Mouse (Mus musculus): Measurements from ENCODE around the gene Eml3. TPM values are rescaled to one million over a fixed set of nuclear protein-coding genes. Genes with fewer than 3 reads are reported as not detected.
"Not testable (repeated sequence)": the region's sequence is repeated elsewhere in the genome, so short reads cannot be mapped to it uniquely, and the experiment has no call there.

Eml3 gene
- polyA plus RNA-seq, 1 experiment from 2014 or later, result 21.3 TPM

- DNase-seq (ENCODE audit: low spot score), result peak; percentile 55
- H3K27me3 ChIP-seq (ENCODE audit: insufficient read depth, poor library complexity, severe bottlenecking); H3K9me3 ChIP-seq: not testable (repeated sequence)
- WGBS, result 26% methylated on average over 21 of the region's 21 CpGs
- H3K27ac ChIP-seq, result peak overlapping the region; percentile 96
- peaks cover 53% of the 10 kb centered on the region for H3K36me3 ChIP-seq
- peak overlapping the region; percentile 92 for H3K4me3 ChIP-seq
- peaks cover 51% of the 10 kb centered on the region for H3K4me1 ChIP-seq (replicated peaks)
Measured at GRCm38 (mm10) chr19:8897211-8897864, 32.0 kb upstream of the Eml3 start.

- Histone ChIP-seq H3K9me3 (no peaks in the 10 kb centered on the region), H3K4me1 (replicated peaks) (peaks cover 47% of the 10 kb centered on the region), H3K4me3 (peak within 1 kb of the TSS; percentile 92), H3K36me3 (peaks cover 59% of the 10 kb centered on the region), H3K27ac (peak within 1 kb of the TSS; percentile 96), H3K27me3 (ENCODE audit: insufficient read depth, poor library complexity, severe bottlenecking) (no peaks in the 10 kb centered on the region)
- peak; percentile 96 for DNase-seq (ENCODE audit: low spot score)
- under 1% methylated on average over 53 of the region's 53 CpGs for WGBS
Measured at GRCm38 (mm10) chr19:8897865-8898495, 31.4 kb upstream of the Eml3 start, which contains the start of gene Ganab. Gene Ganab (plus strand): TSS chr19:8898071.

- Histone ChIP-seq H3K4me1 (replicated peaks) (peaks cover 43% of the 10 kb centered on the region), H3K9me3 (no peaks in the 10 kb centered on the region), H3K27ac (peak overlapping the region; percentile 96), H3K36me3 (peaks cover 65% of the 10 kb centered on the region), H3K4me3 (peak overlapping the region; percentile 92), H3K27me3 (ENCODE audit: insufficient read depth, poor library complexity, severe bottlenecking) (no peaks in the 10 kb centered on the region)
- DNase-seq (ENCODE audit: low spot score), result no peak
- WGBS, result 19% methylated on average over 13 of the region's 13 CpGs
Measured at GRCm38 (mm10) chr19:8898576-8898975, 30.8 kb upstream of the Eml3 start.

- H3K27me3 ChIP-seq (ENCODE audit: insufficient read depth, poor library complexity, severe bottlenecking), result no peaks in the 10 kb centered on the region
- peaks cover 38% of the 10 kb centered on the region for H3K4me1 ChIP-seq (replicated peaks)
- 78% methylated on average over 3 of the region's 3 CpGs for WGBS
- H3K9me3 ChIP-seq, result no peaks in the 10 kb centered on the region
- no peak for DNase-seq (ENCODE audit: low spot score)
- peaks cover 70% of the 10 kb centered on the region for H3K36me3 ChIP-seq
- H3K4me3 ChIP-seq, result peak overlapping the region; percentile 92
- peak overlapping the region; percentile 96; the same call in 1 of the 2 replicates for H3K27ac ChIP-seq
Measured at GRCm38 (mm10) chr19:8899079-8899478, 30.3 kb upstream of the Eml3 start.

GRCm38 (mm10) chr19:8903412-8903811 lies 25.9 kb upstream of the Eml3 start:
- no peak overlapping the region for H3K4me3 ChIP-seq
- no peak overlapping the region for H3K27ac ChIP-seq
- WGBS, result 95% methylated on average over 5 of the region's 5 CpGs
- peaks cover 85% of the 10 kb centered on the region for H3K36me3 ChIP-seq
- peaks cover 12% of the 10 kb centered on the region for H3K4me1 ChIP-seq (replicated peaks)
- no peak for DNase-seq (ENCODE audit: low spot score)
- H3K27me3 ChIP-seq (ENCODE audit: insufficient read depth, poor library complexity, severe bottlenecking), result no peaks in the 10 kb centered on the region
- no peaks in the 10 kb centered on the region for H3K9me3 ChIP-seq

GRCm38 (mm10) chr19:8908531-8908930 lies 20.8 kb upstream of the Eml3 start:
- DNase-seq (ENCODE audit: low spot score), result no peak
- 91% methylated on average over 6 of the region's 6 CpGs for WGBS
- no peaks in the 10 kb centered on the region for H3K27me3 ChIP-seq (ENCODE audit: insufficient read depth, poor library complexity, severe bottlenecking)

GRCm38 (mm10) chr19:8911810-8912209 lies 17.5 kb upstream of the Eml3 start:
- 93% methylated on average over 5 of the region's 5 CpGs for WGBS
- H3K9me3 ChIP-seq, result no peaks in the 10 kb centered on the region
- H3K4me1 ChIP-seq (replicated peaks), result no peaks in the 10 kb centered on the region
- no peak overlapping the region for H3K27ac ChIP-seq
- DNase-seq (ENCODE audit: low spot score), result no peak
- H3K4me3 ChIP-seq, result no peak overlapping the region
- H3K36me3 ChIP-seq, result peaks cover 100% of the 10 kb centered on the region
- no peaks in the 10 kb centered on the region for H3K27me3 ChIP-seq (ENCODE audit: insufficient read depth, poor library complexity, severe bottlenecking)

More at GRCm38 (mm10) chr19:8908531-8908930, 20.8 kb upstream of the Eml3 start:
- H3K27ac ChIP-seq, result no peak overlapping the region
- no peaks in the 10 kb centered on the region for H3K9me3 ChIP-seq
- no peak overlapping the region for H3K4me3 ChIP-seq
- peaks cover 99% of the 10 kb centered on the region for H3K36me3 ChIP-seq
- no peaks in the 10 kb centered on the region for H3K4me1 ChIP-seq (replicated peaks)

- no peak for DNase-seq (ENCODE audit: low spot score)
- H3K4me3 ChIP-seq, result no peak overlapping the region
- H3K36me3 ChIP-seq, result peaks cover 84% of the 10 kb centered on the region
- no peak overlapping the region for H3K27ac ChIP-seq
- WGBS, result 90% methylated on average over 3 of the region's 3 CpGs
- H3K9me3 ChIP-seq, result no peaks in the 10 kb centered on the region
- H3K27me3 ChIP-seq (ENCODE audit: insufficient read depth, poor library complexity, severe bottlenecking), result no peaks in the 10 kb centered on the region
- no peaks in the 10 kb centered on the region for H3K4me1 ChIP-seq (replicated peaks)
Measured at GRCm38 (mm10) chr19:8914212-8914611, 15.1 kb upstream of the Eml3 start.

- WGBS, result 95% methylated on average over 3 of the region's 3 CpGs
- no peaks in the 10 kb centered on the region for H3K9me3 ChIP-seq
- DNase-seq (ENCODE audit: low spot score), result no peak
- no peak overlapping the region for H3K27ac ChIP-seq
- H3K27me3 ChIP-seq (ENCODE audit: insufficient read depth, poor library complexity, severe bottlenecking), result no peaks in the 10 kb centered on the region
- no peak overlapping the region for H3K4me3 ChIP-seq
- H3K36me3 ChIP-seq, result peaks cover 55% of the 10 kb centered on the region
- H3K4me1 ChIP-seq (replicated peaks), result peaks cover 22% of the 10 kb centered on the region
Measured at GRCm38 (mm10) chr19:8919000-8919399, 10.4 kb upstream of the Eml3 start.

- peak overlapping the region; percentile 94 for H3K27ac ChIP-seq
- H3K9me3 ChIP-seq, result no peaks in the 10 kb centered on the region
- H3K4me1 ChIP-seq (replicated peaks), result peaks cover 22% of the 10 kb centered on the region
- peaks cover 53% of the 10 kb centered on the region for H3K36me3 ChIP-seq
- no peak for DNase-seq (ENCODE audit: low spot score)
- WGBS, result 70% methylated on average over 6 of the region's 6 CpGs
- no peaks in the 10 kb centered on the region for H3K27me3 ChIP-seq (ENCODE audit: insufficient read depth, poor library complexity, severe bottlenecking)
- peak overlapping the region; percentile 89 for H3K4me3 ChIP-seq
Measured at GRCm38 (mm10) chr19:8919684-8920072, 9.7 kb upstream of the Eml3 start.

- 2% methylated on average over 50 of the region's 50 CpGs for WGBS
- Histone ChIP-seq H3K9me3 (no peaks in the 10 kb centered on the region), H3K27ac (peak within 1 kb of the TSS; percentile 94)
Measured at GRCm38 (mm10) chr19:8920073-8920736, 9.1 kb upstream of the Eml3 start, which contains the start of gene B3gat3. Gene B3gat3 (plus strand): TSS chr19:8920374.

GRCm38 (mm10) chr19:8920836-8921291 lies 8.5 kb upstream of the Eml3 start:
- Histone ChIP-seq H3K9me3 (no peaks in the 10 kb centered on the region), H3K36me3 (peaks cover 49% of the 10 kb centered on the region), H3K27ac (peak overlapping the region; percentile 94), H3K4me3 (peak overlapping the region; percentile 89), H3K4me1 (replicated peaks) (peaks cover 22% of the 10 kb centered on the region), H3K27me3 (ENCODE audit: insufficient read depth, poor library complexity, severe bottlenecking) (no peaks in the 10 kb centered on the region)
- WGBS, result 4% methylated on average over 6 of the region's 6 CpGs
- peak; percentile 20 for DNase-seq (ENCODE audit: low spot score)

More at GRCm38 (mm10) chr19:8920073-8920736, 9.1 kb upstream of the Eml3 start, which contains the start of gene B3gat3:
- peak within 1 kb of the TSS; percentile 89 for H3K4me3 ChIP-seq
- DNase-seq (ENCODE audit: low spot score), result peak; percentile 97
- no peaks in the 10 kb centered on the region for H3K27me3 ChIP-seq (ENCODE audit: insufficient read depth, poor library complexity, severe bottlenecking)
- peaks cover 22% of the 10 kb centered on the region for H3K4me1 ChIP-seq (replicated peaks)
- peaks cover 49% of the 10 kb centered on the region for H3K36me3 ChIP-seq

GRCm38 (mm10) chr19:8921741-8922140 lies 7.6 kb upstream of the Eml3 start:
- DNase-seq (ENCODE audit: low spot score), result no peak
- Histone ChIP-seq H3K4me1 (replicated peaks) (peaks cover 22% of the 10 kb centered on the region), H3K9me3 (no peaks in the 10 kb centered on the region), H3K27ac (no peak overlapping the region), H3K36me3 (peaks cover 49% of the 10 kb centered on the region), H3K27me3 (ENCODE audit: insufficient read depth, poor library complexity, severe bottlenecking) (no peaks in the 10 kb centered on the region), H3K4me3 (peak overlapping the region; percentile 26; the same call in 1 of the 2 replicates)
- 76% methylated on average over 9 of the region's 9 CpGs for WGBS
